Mouse (Mus musculus): Measurements from ENCODE around the gene Scgb1b30. TPM values are rescaled to one million over a fixed set of nuclear protein-coding genes. Genes with fewer than 3 reads are reported as not detected.

Gene Scgb1b30
- polyA plus RNA-seq, 1 experiment from 2014 or later, result not detected

DNA sequence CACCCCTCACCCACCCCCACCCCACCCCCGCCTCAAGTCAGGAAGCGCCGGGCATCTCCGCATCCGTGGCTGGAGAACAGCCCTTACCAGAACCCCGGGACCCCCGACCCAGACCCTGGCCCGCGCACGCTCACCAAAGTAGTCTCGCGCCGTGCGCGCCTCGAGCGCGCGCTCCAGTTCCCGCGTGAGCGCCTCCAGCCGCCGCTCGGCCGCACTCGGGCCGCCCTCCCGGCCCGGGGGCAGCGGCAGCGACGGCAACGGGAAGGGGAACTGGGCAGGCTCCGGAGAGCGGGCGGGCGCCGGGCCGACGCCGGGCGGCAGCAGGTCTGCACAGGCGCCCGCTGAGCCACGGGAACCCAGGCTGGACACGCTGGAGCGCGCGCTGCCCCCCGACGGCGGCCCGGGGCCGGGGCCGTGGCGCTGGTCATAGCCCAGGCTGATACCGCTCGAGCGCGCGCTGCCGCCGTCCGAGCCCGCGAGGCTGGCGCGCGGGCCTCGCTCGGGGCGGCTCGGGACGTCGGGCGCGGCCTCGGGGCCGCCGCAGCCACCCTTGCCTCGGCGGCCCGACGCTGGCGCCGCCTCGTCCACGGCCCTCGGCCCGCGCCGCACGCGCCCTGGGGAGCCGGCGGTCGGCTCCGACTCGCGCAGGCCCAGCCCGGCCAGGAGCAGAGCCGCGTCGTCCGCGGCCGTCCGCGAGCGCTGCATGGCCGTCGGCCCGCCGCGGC, 37.3 kb downstream of the Scgb1b30 start:
- H3K4me1 ChIP-seq, result peaks cover 30% of the 10 kb centered on the region
- peak overlapping the region; percentile 57 for H3K4me2 ChIP-seq
- H3K9me3 ChIP-seq, result peaks cover 2% of the 10 kb centered on the region; the same call in 1 of the 2 replicates
- H3K4me3 ChIP-seq, result peak overlapping the region; percentile 87
- under 1% methylated on average over 91 of the region's 116 CpGs for WGBS
- ATAC-seq (ENCODE audit: insufficient number of reproducible peaks, insufficient read depth, low FRiP score, low TSS enrichment, low read depth), result peak; percentile 73
- H3K27ac ChIP-seq, result peak overlapping the region; percentile 86
- H3K27me3 ChIP-seq, result no peaks in the 10 kb centered on the region
- H3K36me3 ChIP-seq, result peaks cover 12% of the 10 kb centered on the region
- peak overlapping the region; percentile 92 for H3K9ac ChIP-seq

DNA sequence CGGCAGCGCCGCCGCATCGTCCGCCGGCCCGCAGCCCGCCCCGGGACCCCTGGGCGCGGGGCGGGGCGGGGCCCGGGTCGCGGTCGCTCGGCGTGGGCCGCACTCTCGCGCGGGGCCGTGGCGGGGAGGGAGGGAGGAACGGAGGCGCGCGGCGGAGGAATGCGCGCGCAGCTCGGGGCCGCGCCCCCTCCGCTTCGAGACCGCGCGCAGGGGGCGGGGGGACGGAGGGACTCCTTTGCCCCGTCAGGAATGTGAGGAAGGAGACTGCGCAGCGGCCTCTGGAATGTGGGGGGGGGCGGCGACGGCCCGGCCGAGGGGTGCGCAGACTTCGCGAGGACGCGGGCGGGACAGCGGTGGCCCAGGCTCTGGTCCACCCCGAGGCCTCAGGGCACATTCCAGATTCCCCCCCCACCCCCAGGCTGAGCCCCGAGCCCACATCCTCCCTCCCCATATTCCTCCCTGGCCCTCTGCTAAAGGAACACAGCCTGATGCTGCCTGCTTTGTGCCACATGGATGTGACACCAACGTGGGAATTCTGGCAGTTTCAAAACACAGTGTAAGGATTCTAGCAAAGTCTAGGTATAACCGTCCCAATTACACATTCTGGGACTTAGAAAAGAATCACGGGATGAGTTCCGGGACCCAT, 38.0 kb downstream of the Scgb1b30 start, which contains the start of gene Wtip:
Wtip (minus strand) TSS at position 152 of the 646 bp plus-strand sequence.
- peak within 1 kb of the TSS; percentile 57 for H3K4me2 ChIP-seq
- peak; percentile 86 for ATAC-seq (ENCODE audit: insufficient number of reproducible peaks, insufficient read depth, low FRiP score, low TSS enrichment, low read depth)
- H3K9me3 ChIP-seq, result no peaks in the 10 kb centered on the region
- H3K9ac ChIP-seq, result peak within 1 kb of the TSS; percentile 92
- peak within 1 kb of the TSS; percentile 86 for H3K27ac ChIP-seq
- H3K27me3 ChIP-seq, result no peaks in the 10 kb centered on the region
- WGBS, result 2% methylated on average over 47 of the region's 65 CpGs
- peaks cover 30% of the 10 kb centered on the region for H3K4me1 ChIP-seq
- peak within 1 kb of the TSS; percentile 87 for H3K4me3 ChIP-seq
- H3K36me3 ChIP-seq, result peaks cover 5% of the 10 kb centered on the region

DNA sequence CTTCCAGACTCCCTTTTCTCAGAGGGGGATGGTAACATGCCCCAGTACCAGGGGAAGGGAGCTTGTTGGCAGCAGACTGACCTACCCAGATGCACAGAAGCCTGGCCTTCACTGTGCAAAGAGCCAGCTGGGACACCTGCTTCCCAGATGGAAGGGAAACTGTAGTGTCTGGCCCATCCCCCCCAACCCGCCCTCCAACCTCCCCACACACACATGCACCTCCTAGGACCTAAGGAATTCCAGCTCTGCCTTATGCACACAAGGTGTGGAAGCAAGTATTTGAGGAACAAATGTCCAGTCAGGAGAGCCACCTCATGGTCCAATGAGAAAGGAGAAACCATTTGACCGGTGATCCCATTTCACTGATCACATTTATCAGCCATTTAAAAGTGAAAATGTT, 39.1 kb downstream of the Scgb1b30 start:
- no peak overlapping the region for H3K4me3 ChIP-seq
- WGBS, result 71% methylated on average over 2 of the region's 2 CpGs
- peaks cover 30% of the 10 kb centered on the region for H3K4me1 ChIP-seq
- no peak overlapping the region for H3K27ac ChIP-seq
- no peak overlapping the region for H3K9ac ChIP-seq
- no peak for ATAC-seq (ENCODE audit: insufficient number of reproducible peaks, insufficient read depth, low FRiP score, low TSS enrichment, low read depth)
- no peaks in the 10 kb centered on the region for H3K9me3 ChIP-seq
- H3K36me3 ChIP-seq, result peaks cover 2% of the 10 kb centered on the region; the same call in 1 of the 2 replicates
- no peak overlapping the region for H3K4me2 ChIP-seq
- no peaks in the 10 kb centered on the region for H3K27me3 ChIP-seq

DNA sequence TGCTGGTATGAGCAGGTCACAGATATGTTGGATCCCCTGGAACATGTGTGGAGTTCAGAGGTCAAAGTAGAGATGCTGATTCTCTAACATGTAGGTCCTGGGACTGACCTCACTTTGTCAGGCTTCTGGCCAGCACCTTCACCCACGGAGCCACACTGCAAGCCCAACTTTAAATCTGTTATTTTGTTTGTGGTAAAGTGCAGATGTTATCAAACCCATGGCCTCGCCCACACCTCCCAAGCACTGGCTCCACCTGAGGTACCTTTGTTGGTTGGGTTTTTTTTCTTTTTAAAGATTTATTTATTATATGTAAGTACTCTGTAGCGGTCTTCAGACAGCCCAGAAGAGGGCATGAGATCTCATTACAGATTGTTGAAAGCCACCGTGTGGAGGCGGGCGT, 44.3 kb downstream of the Scgb1b30 start:
- no peaks in the 10 kb centered on the region for H3K27me3 ChIP-seq
- no peak overlapping the region for H3K4me2 ChIP-seq
- peaks cover 46% of the 10 kb centered on the region for H3K36me3 ChIP-seq
- 92% methylated on average over 6 of the region's 6 CpGs for WGBS
- no peak overlapping the region for H3K9ac ChIP-seq
- no peaks in the 10 kb centered on the region for H3K4me1 ChIP-seq
- no peaks in the 10 kb centered on the region for H3K9me3 ChIP-seq
- ATAC-seq (ENCODE audit: insufficient number of reproducible peaks, insufficient read depth, low FRiP score, low TSS enrichment, low read depth), result no peak
- H3K4me3 ChIP-seq, result no peak overlapping the region
- H3K27ac ChIP-seq, result no peak overlapping the region

DNA sequence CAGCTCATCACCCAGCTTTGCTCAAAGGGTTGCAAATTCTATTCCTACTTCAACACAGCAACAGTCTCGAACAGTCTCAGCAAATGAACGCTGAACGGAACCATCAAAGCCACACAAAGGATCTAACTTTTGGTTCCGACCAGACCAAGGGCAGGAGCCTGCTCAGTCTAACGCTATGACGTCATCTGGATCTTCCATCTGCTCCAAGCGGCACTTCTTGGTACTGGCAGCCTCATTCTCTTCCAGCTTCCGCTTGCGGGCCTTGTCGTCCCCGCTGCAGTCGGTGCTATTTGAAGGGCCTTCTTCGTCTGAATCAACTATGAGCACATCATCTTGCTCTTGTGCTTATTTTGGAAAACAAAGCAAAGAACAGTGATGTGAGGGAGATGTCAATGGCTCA, 45.9 kb downstream of the Scgb1b30 start:
- no peak overlapping the region for H3K4me2 ChIP-seq

DNA sequence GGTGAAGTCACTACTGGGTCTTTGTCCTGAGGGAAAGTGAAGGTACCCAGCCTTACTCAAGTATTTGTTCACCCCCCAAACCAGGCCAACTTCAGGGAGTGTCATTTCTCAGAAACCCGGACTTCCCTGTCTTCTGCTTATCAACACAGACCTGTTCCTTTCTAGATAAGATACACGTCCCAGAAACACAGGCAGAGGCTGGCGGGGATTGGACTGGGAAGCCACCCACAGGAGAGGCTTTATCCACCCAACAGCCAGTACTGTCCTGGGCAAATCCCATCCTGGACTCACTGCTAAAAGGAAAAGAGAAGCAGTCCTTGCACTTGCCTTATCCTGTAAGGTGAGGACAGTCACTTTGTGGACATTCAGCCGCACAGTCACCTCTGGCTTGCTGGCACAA, 52.0 kb downstream of the Scgb1b30 start:
- Histone ChIP-seq H3K27ac (no peak overlapping the region), H3K27me3 (no peaks in the 10 kb centered on the region), H3K9ac (no peak overlapping the region), H3K4me2 (no peak overlapping the region), H3K9me3 (0 out of 2 replicates have a peak, but pooled peaks cover 4% of the 10 kb centered on the region), H3K4me1 (no peaks in the 10 kb centered on the region), H3K36me3 (peaks cover 98% of the 10 kb centered on the region), H3K4me3 (no peak overlapping the region)
- WGBS, result 94% methylated on average over 4 of the region's 4 CpGs
- no peak for ATAC-seq (ENCODE audit: insufficient number of reproducible peaks, insufficient read depth, low FRiP score, low TSS enrichment, low read depth)

More for the DNA sequence above, 45.9 kb downstream of the Scgb1b30 start:
- peaks cover 61% of the 10 kb centered on the region for H3K36me3 ChIP-seq
- no peak overlapping the region for H3K4me3 ChIP-seq
- H3K4me1 ChIP-seq, result no peaks in the 10 kb centered on the region
- no peak overlapping the region for H3K27ac ChIP-seq
- no peak overlapping the region for H3K9ac ChIP-seq
- ATAC-seq (ENCODE audit: insufficient number of reproducible peaks, insufficient read depth, low FRiP score, low TSS enrichment, low read depth), result no peak
- WGBS, result 96% methylated on average over 13 of the region's 13 CpGs
- no peaks in the 10 kb centered on the region for H3K27me3 ChIP-seq
- no peaks in the 10 kb centered on the region for H3K9me3 ChIP-seq

Other genes starting within 250 kb of the Scgb1b30 start
- gene Scgb2b26, start 150.4 kb upstream of the Scgb1b30 start, polyA plus RNA-seq (2015; fragmentation: Nextera tagmentation; extraction: Ambion mirVana), result not detected in 2 replicates
- gene Scgb2b27, start 81.5 kb upstream of the Scgb1b30 start, polyA plus RNA-seq (2015; fragmentation: Nextera tagmentation; extraction: Ambion mirVana), result not detected in 2 replicates
- gene Scgb1b27, start 73.9 kb upstream of the Scgb1b30 start, polyA plus RNA-seq (2015; fragmentation: Nextera tagmentation; extraction: Ambion mirVana), result not detected in 2 replicates
- 6.8 and 9.2 TPM in 2 replicates for gene Wtip, start 37.8 kb downstream of the Scgb1b30 start, polyA plus RNA-seq (2015; fragmentation: Nextera tagmentation; extraction: Ambion mirVana)
- gene Uba2, start 74.2 kb downstream of the Scgb1b30 start, polyA plus RNA-seq (2015; fragmentation: Nextera tagmentation; extraction: Ambion mirVana), result 226 and 239 TPM in 2 replicates
- 59.4 and 70.0 TPM in 2 replicates for gene Pdcd2l, start 101.2 kb downstream of the Scgb1b30 start, polyA plus RNA-seq (2015; fragmentation: Nextera tagmentation; extraction: Ambion mirVana)
- gene Gpi1, start 134.9 kb downstream of the Scgb1b30 start, polyA plus RNA-seq (2015; fragmentation: Nextera tagmentation; extraction: Ambion mirVana), result 221 and 235 TPM in 2 replicates
- gene Gm6096, start 155.6 kb downstream of the Scgb1b30 start, polyA plus RNA-seq (2015; fragmentation: Nextera tagmentation; extraction: Ambion mirVana), result not detected in 2 replicates
- 22.3 and 23.6 TPM in 2 replicates for gene 4931406P16Rik, start 218.1 kb downstream of the Scgb1b30 start, polyA plus RNA-seq (2015; fragmentation: Nextera tagmentation; extraction: Ambion mirVana)